Mouse (Mus musculus) G1E (cell line): Measurements from ENCODE around the gene Il17re.

Source experiments
- CTCF ChIP-seq: IDR thresholded peaks from 2 replicates; pipeline ENCODE4 v1.5.1; 2012; ENCODE audit warnings: low read depth, low read length, inconsistent platforms, mixed read lengths
- GATA1 ChIP-seq: IDR thresholded peaks from 2 replicates; pipeline ENCODE4 v1.6.1; 2012; ENCODE audit warnings: borderline replicate concordance, low read length, inconsistent platforms, mixed read lengths
- GATA2 ChIP-seq: IDR thresholded peaks from 2 replicates; pipeline ENCODE4 v1.6.1; 2012; ENCODE audit warnings: low read depth, low read length, inconsistent platforms, borderline replicate concordance
- POLR2AphosphoS5 ChIP-seq: IDR thresholded peaks from 2 replicates; pipeline ENCODE4 v1.6.1; 2012; ENCODE audit warnings: low read depth, low read length, inconsistent platforms; ENCODE audit not compliant: insufficient replicate concordance
- TAL1 ChIP-seq: conservative IDR thresholded peaks from 2 replicates; pipeline ENCODE4 v1.6.1; 2012; ENCODE audit warnings: low read depth, low read length, inconsistent platforms, mixed read lengths

DNA sequence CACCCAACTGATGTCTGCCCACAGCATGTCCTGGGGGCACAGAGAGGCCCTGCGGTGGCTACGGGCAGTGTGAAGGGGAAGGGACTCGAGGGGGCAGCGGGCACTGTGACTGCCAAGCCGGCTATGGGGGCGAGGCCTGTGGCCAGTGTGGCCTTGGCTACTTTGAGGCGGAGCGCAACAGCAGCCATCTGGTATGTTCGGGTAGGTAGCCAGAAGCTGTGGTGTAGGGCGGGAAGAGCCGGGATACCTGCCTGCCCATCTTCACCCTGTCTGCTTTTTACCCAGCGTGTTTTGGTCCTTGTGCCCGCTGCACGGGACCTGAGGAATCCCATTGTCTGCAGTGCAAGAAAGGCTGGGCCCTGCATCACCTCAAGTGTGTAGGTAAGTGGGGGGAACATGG, 31.1 kb downstream of the Il17re start:
- TF ChIP-seq CTCF (no peak), GATA1 (no peak), POLR2AphosphoS5 (no peak), TAL1 (no peak), GATA2 (no peak)
